Mouse (Mus musculus) ES-Bruce4 (cell line): Measurements from ENCODE around the gene Zfp422.

ENCODE experiments used
- CTCF ChIP-seq: IDR thresholded peaks from one replicate; pipeline ENCODE4 v1.8.1; 2011; ENCODE audit warnings: low read depth, low read length
- EP300 ChIP-seq: IDR thresholded peaks from 2 replicates; pipeline ENCODE4 v1.6.1; 2011; ENCODE audit warnings: low read depth, low read length; ENCODE audit not compliant: insufficient read depth
- POLR2A ChIP-seq: IDR thresholded peaks from one replicate; pipeline ENCODE4 v1.8.1; 2011; ENCODE audit warnings: low read length; ENCODE audit not compliant: insufficient read depth

GRCm38 (mm10) chr6:116666892-116667291 is 38.1 kb upstream of the Zfp422 start:
- TF ChIP-seq CTCF (no peak), POLR2A (no peak), EP300 (no peak)
